Mouse (Mus musculus) layer of hippocampus, postnatal 36 days (tissue): ENCODE measurements at regions not wholly inside any gene's neighbourhood (a gene's known extent, or its start where the extent isn't known, plus 50 kb on each side); places are given as distances from the start of the nearest gene placed in this dataset.

ENCODE experiments used
- DNase-seq, 2 experiments: peaks; one replicate each; pipeline ENCODE4 v3.0.0; 2022

DNA sequence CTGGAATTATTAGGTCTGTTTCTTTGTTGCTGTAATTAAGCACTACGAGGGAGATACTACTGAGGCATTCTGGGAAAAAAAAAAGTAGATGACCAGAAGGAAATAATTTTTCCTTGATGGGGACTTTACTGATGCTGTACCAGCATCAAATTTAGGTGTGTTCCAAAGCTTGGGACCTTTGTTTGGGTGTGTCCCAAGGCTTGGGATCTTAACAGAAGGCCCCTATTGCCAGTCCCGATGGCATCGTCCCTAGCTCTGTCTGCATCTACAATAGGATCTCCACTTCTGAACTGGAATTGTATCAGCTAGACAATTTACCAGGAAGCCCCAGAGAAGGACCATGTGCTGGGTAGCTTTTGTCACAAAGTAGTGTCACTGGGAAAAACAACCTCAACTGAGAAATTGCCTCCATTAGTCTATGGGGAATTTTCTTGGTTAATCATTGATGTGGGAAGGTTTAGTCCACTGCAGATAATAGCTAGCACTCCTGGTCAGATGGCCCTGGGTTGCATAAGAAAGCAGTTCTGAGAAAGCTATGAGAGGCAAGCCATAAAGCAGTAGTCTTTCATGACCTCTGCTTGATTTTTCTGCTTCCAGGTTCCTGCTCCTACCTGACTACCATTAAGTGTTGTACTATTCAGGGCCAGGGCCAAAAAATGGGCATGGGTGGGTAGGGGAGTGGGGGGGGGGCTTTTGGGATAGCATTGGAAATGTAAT, 392.7 kb downstream of the Igsf11 start:
- no peak for DNase-seq

GRCm38 (mm10) chr16:39286797-39287565, 394.5 kb downstream of the Igsf11 start:
- peak in 1 of 2 experiments; percentile 29 for DNase-seq

DNA sequence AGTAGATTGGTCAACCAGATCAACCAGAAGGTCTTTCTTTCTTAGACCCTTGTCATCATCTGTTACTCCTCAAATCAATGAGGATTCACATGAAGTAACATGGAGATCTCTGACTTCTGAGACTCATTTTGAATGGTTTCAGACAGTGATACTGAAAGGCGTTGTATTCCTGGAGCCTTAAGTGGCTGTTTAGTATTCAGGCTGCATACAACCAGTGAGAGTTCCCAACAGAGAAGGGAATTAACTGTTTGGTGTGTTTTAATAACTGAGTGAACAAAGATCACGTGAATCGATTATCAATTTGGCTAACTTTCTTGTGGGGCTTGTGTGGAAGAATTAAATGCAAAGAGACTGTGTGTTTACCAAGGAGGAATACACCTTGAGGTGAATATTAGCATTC, 406.4 kb downstream of the Igsf11 start:
- DNase-seq, result no peak

- peak; percentile 69 to 76 for DNase-seq
Observed at GRCm38 (mm10) chr16:39302902-39303361, 410.5 kb downstream of the Igsf11 start.

DNA sequence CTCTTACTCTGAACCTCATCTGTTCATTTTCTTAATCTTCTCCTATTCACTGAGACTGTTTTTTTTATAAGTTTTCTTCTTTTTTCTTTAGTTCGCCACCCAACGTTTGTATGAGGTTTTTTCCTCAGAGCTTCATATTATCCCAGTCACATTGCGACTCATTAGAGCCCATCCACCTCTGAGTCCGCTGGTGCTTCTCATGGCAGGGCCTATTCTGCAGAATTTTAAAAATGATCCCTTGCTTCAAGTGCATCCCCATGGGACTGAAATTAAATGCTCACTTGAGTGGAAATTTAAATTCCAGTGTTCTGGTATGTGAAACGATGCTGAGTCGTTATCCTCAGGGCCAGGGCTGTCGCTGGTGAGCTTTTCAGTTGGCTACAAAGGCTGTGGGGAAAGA, 410.9 kb downstream of the Igsf11 start:
- DNase-seq, result no peak

- no peak for DNase-seq
Observed at GRCm38 (mm10) chr16:39307951-39308350, 415.5 kb downstream of the Igsf11 start.

- DNase-seq, result peak; percentile 81 to 83
Observed at GRCm38 (mm10) chr16:39316752-39317594, 424.5 kb downstream of the Igsf11 start.

DNA sequence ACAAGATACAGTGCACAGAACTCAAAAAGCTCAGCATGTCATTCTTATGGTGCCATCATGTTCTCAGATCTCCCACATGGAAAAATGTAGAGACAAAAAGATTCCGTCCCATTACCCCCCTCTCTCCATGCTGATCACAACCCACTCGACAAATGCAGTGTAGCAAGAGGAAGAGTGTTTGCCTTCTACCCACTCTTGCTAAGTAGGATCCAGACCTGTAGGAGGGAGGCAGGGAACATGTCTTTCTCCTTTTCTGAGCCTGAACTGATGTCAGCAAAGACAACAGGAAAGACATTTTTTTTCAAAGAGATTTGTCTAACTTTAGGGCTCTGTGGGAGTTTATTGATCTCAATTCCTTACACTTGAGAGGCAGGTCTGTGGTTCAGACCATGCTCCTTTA, 433.2 kb downstream of the Igsf11 start:
- no peak for DNase-seq

DNA sequence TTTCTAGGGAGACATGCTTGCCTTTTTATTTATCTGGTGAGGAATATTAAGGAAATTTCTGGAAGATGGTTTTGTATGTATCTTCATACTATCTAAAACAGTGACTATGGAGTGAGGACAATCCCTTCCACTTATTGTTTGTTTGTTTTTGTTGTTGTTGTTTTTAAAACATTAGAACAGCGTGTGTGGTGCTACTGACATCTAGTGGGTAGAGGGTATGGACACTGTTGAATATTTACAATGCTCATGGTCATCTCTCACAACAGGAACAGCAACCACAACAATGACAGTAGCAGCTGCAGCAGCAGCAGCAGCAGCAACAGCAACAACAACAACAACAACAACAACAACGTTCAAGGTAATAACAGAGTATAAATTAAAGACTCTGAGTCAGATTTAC, 471.2 kb downstream of the Igsf11 start:
- DNase-seq, result no peak

GRCm38 (mm10) chr16:39368276-39368675, 475.8 kb downstream of the Igsf11 start:
- no peak for DNase-seq

- peak; percentile 23 to 32 for DNase-seq
Observed at GRCm38 (mm10) chr16:39374616-39375015, 482.1 kb downstream of the Igsf11 start.

- peak in 1 of 2 experiments; percentile 37 for DNase-seq
Observed at GRCm38 (mm10) chr16:39379959-39380358, 487.5 kb downstream of the Igsf11 start.

- no peak for DNase-seq
Observed at GRCm38 (mm10) chr16:39389943-39390342, 497.5 kb downstream of the Igsf11 start.

GRCm38 (mm10) chr16:39390626-39391025, 498.2 kb downstream of the Igsf11 start:
- no peak for DNase-seq

DNA sequence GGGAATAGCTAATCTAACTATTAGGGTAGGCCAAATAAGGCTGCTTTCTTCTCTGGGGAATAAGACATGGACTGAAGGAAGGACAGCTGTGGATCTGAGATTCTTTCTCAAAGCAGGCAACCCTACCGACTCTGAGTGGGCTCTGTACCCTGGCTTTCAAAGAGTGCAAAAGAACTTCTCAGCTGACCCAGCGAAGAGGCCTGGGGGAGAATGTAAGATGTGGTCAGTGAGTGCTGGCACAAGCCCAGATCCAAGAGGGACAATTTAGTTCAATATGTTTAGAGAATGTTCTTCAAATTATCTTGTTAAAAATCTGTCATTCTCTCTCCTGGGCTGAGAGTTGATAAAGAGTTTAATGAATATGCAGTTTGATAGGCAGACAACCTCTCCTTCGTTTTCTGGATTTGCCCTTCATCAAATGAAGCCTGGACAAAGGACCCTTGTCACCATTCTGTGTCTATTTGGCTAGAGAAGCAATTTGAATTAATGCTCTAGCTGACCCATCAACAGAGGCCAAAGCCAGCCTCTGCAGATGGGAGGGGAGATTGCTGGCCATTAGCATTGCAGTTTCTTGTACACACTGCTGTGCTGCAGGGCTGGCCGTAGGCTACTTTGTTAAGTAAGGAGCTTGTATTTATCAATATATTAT, 509.8 kb downstream of the Igsf11 start:
- DNase-seq, result peak; percentile 11 to 31

- no peak for DNase-seq
Observed at GRCm38 (mm10) chr16:39431581-39431980, 539.1 kb downstream of the Igsf11 start.

GRCm38 (mm10) chr16:39445740-39446139, 538.4 kb upstream of the Lsamp start:
- no peak for DNase-seq

DNA sequence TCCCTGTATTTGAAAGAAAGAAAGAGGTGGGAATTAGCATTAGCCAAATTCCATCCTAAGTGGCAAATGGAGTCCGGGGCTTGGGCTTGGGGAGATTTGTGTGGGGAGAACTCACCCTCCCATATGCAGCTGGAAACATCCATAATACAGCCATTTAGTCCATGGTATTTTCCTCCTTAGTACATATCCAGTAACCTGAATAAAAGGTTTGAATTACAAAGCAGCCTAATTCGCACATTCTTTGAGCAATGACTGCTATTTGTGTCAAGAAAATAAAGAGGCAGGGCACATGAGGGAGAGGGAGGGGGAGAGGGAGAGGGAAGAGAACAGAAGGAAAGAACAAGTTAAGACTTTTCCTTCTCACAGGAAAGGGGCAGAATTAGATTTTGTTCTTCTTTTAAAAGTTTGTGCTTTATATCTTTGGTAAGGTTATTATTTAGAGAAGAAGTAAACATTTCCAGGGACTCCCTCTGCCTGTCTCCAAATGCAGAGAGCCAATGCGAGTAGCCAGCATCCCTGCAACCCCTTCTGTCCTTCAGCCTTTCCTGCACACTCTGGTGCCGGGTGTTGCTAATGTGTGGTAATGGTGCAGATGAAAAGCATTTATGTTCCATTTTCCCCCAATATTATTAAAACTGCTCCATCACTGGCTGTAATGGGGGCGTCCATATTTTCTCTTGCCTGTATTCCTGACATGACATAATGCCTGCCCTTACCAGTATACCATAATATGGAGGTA, 530.6 kb upstream of the Lsamp start:
- DNase-seq, result no peak
